Mouse (Mus musculus) heart, embryonic 14.5 days (tissue): Measurements from ENCODE around the gene Def8. TPM values are rescaled to one million over a fixed set of nuclear protein-coding genes. Genes with fewer than 3 reads are reported as not detected.
"Not testable (repeated sequence)": the region's sequence is repeated elsewhere in the genome, so short reads cannot be mapped to it uniquely, and the experiment has no call there.

Source experiments
- ATAC-seq: fragments of 200-750 bp; cut with Nextera tagmentation; 2 replicates; pipeline ENCODE4 v1.8.0; 2017; ENCODE audit warnings: low read depth, moderate TSS enrichment; ENCODE audit not compliant: insufficient number of reproducible peaks, insufficient read depth, low FRiP score
- H3K27ac ChIP-seq, 2 experiments: fragments of 200-500 bp in 1 of 2; fragments of 300-500 bp in 1 of 2; sonication (generic) in 1 of 2; replicated peaks in 1 of 2; 2 replicates each; pipeline ENCODE4 v1.5.1; 2012 to 2014; ENCODE audit warnings: low read depth in 2 of 2, low read length in 2 of 2, control low read depth in 1 of 2, mild to moderate bottlenecking in 1 of 2, mixed read lengths in 1 of 2; ENCODE audit not compliant: control insufficient read depth in 1 of 2, insufficient read depth in 1 of 2
- H3K27me3 ChIP-seq: fragments of 300-500 bp; sonication (generic); 2 replicates; pipeline ENCODE4 v1.6.1; 2014; ENCODE audit warnings: mild to moderate bottlenecking, low read length, control low read depth; ENCODE audit not compliant: control insufficient read depth, insufficient read depth
- H3K36me3 ChIP-seq: fragments of 300-500 bp; sonication (generic); 2 replicates; pipeline ENCODE4 v1.6.1; 2014; ENCODE audit warnings: mild to moderate bottlenecking, control low read depth, low read length, mixed read lengths; ENCODE audit not compliant: control insufficient read depth, insufficient read depth
- H3K4me1 ChIP-seq, 2 experiments: fragments of 200-500 bp in 1 of 2; fragments of 300-500 bp in 1 of 2; sonication (generic) in 1 of 2; 2 replicates each; pipeline ENCODE4 v1.6.1; 2012 to 2014; ENCODE audit warnings: low read length in 2 of 2, control low read depth in 1 of 2, mixed read lengths in 1 of 2; ENCODE audit not compliant: control insufficient read depth in 2 of 2, insufficient read depth in 2 of 2
- H3K4me2 ChIP-seq: fragments of 300-500 bp; sonication (generic); 2 replicates; pipeline ENCODE4 v1.6.1; 2014; ENCODE audit warnings: mild to moderate bottlenecking, low read length
- H3K4me3 ChIP-seq, 2 experiments: fragments of 200-500 bp in 1 of 2; fragments of 300-500 bp in 1 of 2; sonication (generic) in 1 of 2; 2 replicates each; pipeline ENCODE4 v1.5.1; 2012 to 2014; ENCODE audit warnings: low read length in 2 of 2, mild to moderate bottlenecking in 2 of 2, control low read depth in 1 of 2, low read depth in 1 of 2, moderate library complexity in 1 of 2; ENCODE audit not compliant: control insufficient read depth in 1 of 2, insufficient read depth in 1 of 2
- H3K9ac ChIP-seq: fragments of 300-500 bp; sonication (generic); 2 replicates; pipeline ENCODE4 v1.6.1; 2014; ENCODE audit warnings: mild to moderate bottlenecking, low read length
- H3K9me3 ChIP-seq: fragments of 300-500 bp; sonication (generic); 2 replicates; pipeline ENCODE4 v1.6.1; 2016; ENCODE audit warnings: low read length, control low read depth; ENCODE audit not compliant: control insufficient read depth
- WGBS: fragments of 180-500 bp; shearing (Covaris S2); extraction: QIAGEN DNeasy Blood & Tissue Kit; methylation state at CpG from one replicate; pipeline ENCODE4 v1.1.7; 2014; 5-methylcytosine and 5-hydroxymethylcytosine counted together
- polyA plus RNA-seq: library from polyadenylated mRNA; unstranded; fragments of >200 nt; fragmentation: Nextera tagmentation; extraction: Ambion mirVana; gene quantifications from 2 replicates; pipeline ENCODE4 v1.2.1, GENCODE M21; 2014

The Def8 gene
- polyA plus RNA-seq, 1 experiment from 2014 or later = 31.7 TPM

DNA sequence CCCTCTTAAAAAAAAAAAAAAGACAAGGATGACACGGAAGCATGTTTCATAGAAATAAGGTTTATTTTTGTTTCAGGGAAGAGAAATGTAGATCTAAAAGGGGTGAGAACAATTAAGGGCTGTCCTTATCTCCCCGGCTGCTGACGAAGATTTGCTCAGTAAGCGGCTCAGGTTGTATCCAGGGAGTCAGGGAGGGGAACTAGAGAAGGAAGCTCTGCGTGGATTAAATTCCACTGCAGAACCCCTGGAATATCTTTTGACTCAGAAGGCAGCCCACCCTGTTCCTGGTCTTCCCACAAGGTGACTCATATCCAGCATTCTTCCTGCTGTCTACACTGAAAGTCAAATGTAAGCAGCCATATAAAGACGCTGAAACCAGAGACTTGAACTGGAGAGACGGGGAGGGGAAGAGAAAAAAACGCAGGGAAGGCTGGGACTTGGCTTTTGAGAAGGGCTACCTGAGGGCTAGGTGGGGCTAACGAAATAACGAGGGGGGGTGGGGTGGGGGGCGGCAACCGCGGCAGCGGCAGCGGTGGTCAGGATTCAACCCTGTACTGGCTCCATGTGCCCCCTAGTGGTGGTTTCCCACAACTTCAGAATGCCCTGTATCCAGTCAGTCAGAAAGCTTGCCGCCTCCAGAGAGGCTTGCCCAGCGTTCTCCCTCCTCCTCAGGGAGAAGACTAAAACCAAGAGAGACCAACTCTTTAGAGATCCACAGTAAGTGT lies 1.1 kb upstream of the Def8 start:
- no peaks in the 10 kb centered on the region for H3K36me3 ChIP-seq
- no peak overlapping the region for H3K27ac ChIP-seq
- ATAC-seq = no peak
- 4% methylated on average over 17 of the region's 17 CpGs for WGBS
- H3K9me3 ChIP-seq = peaks cover 10% of the 10 kb centered on the region
- peak overlapping the region; percentile 46 for H3K9ac ChIP-seq
- peak overlapping the region; percentile 65 for H3K4me2 ChIP-seq
- H3K27me3 ChIP-seq = no peaks in the 10 kb centered on the region
- H3K4me1 ChIP-seq = peaks cover 0 to 7% of the 10 kb centered on the region in 2 experiments; a peak in 1 of 4 replicates
- H3K4me3 ChIP-seq = peak overlapping the region; percentile 24 to 35

DNA sequence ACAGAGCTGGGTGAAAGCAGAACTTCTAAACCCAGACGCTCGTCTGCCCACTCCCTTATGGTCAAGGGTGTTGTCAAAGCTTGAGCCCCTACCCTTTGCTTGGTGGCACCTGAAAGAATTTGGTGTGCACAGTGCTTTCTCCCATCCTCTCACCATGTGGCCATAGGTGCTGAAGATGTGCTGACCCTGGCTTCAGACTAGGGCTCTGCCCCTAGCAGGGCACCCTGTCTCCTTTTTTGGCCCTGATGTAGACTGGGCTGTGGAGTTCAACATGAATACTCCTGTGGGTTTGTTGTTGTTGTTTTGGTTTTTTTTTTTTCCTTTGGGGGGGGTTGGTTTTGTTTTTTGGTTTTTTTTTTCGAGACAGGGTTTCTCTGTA lies 557 bp upstream of the Def8 start:
- peak overlapping the region; percentile 65 for H3K4me2 ChIP-seq
- no peak for ATAC-seq
- H3K9ac ChIP-seq = no peak overlapping the region
- peaks cover 0 to 7% of the 10 kb centered on the region in 2 experiments; a peak in 1 of 4 replicates for H3K4me1 ChIP-seq
- no peaks in the 10 kb centered on the region for H3K36me3 ChIP-seq
- no peak overlapping the region for H3K4me3 ChIP-seq
- H3K27me3 ChIP-seq = no peaks in the 10 kb centered on the region
- no peak overlapping the region for H3K27ac ChIP-seq
- WGBS = 4% methylated on average over 3 of the region's 3 CpGs
- peaks cover 15% of the 10 kb centered on the region for H3K9me3 ChIP-seq

DNA sequence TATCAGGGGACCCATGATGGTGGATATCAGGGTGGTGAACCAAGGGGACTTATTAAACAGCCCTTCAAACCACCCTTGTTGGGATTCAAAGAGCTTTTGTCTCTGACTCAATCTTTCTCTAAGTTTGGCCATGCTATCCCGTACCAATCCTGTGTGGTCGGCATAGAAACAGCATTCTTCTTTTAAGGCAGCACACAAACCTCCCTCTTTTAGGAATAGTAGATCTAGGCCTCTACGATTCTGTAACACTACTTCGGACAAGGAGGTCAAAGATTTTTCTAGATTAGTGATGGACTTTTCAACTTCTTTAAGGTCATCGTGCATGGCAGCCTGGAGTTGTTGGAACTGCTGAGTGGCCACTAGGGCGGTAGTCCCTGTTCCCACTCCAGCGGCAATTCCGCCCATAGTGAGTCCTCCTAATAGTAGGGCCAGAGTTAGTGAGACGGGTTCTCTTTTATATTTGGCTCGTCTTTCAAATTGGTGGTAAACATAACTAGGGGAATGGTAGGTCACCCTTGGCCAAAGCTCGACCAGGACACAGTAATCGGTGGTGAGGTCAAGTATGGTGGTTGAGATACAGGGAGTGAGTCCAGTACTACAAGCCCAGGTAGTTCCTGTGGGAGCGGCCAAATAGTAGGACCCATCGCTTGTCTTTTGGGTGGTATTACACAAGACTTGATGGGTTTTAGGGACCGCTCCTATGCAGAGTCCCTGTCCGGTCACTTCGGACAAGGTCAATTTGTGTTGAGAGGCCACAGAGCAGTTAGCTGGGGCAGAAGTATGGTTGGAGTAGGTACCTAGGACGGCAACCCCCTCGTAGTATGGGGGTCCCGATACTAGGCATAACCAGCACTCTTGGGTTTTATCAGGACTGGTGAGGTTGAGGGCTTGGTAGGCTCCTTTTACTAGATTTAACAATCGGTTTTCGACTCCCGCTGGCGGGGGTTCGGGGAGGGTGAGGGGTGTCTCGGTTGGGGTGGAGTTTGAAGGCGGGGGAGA lies 3.5 kb downstream of the Def8 start:
- no peaks in the 10 kb centered on the region for H3K36me3 ChIP-seq
- no peak overlapping the region for H3K27ac ChIP-seq
- no peak overlapping the region for H3K9ac ChIP-seq
- peaks cover 45% of the 10 kb centered on the region for H3K9me3 ChIP-seq
- H3K4me3 ChIP-seq = no peak overlapping the region
- H3K27me3 ChIP-seq = no peaks in the 10 kb centered on the region
- H3K4me1 ChIP-seq = peaks cover 0 to 7% of the 10 kb centered on the region in 2 experiments; a peak in 1 of 4 replicates
- no peak overlapping the region for H3K4me2 ChIP-seq
- ATAC-seq = no peak
- WGBS = 93% methylated on average over 27 of the region's 27 CpGs

DNA sequence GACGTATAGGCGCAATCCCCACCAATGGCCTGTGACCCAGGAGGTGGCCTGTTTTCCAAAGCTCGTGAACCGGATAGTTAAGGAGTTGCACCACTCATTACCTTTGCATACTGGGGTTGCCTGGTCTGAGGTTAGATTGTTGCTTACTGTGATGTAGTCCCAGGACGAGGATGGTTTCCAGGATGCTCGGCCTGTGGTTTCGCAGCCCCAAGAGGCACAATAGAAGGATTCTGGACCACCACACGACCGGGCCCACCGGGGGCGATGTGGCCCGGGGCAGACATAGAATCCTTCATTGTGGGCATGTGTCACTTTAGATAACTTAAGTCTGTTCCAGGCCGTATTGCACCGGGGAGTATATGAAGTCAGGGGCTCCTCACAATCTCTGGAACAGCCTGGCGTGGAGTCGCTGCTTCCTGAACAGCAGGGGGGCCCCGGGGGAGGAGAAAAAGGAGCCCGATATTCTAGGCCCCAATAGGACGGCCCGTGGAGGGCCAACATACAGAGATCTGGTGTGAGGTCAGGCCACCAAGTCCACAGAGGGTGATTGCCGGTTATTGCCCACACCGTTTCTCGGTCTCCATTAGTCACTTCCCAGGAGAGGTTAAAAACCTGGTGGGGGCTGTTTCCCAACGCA lies 4.4 kb downstream of the Def8 start:
- ATAC-seq = no peak
- 93% methylated on average over 24 of the region's 24 CpGs for WGBS

GRCm38 (mm10) chr8:123428343-123428893 lies 5.1 kb downstream of the Def8 start:
- no peaks in the 10 kb centered on the region for H3K27me3 ChIP-seq
- H3K9ac ChIP-seq = no peak overlapping the region
- peaks cover 57% of the 10 kb centered on the region for H3K9me3 ChIP-seq
- no peaks in the 10 kb centered on the region for H3K36me3 ChIP-seq
- H3K27ac ChIP-seq = no peak overlapping the region
- no peak overlapping the region for H3K4me3 ChIP-seq
- no peak overlapping the region for H3K4me2 ChIP-seq
- ATAC-seq = no peak
- 95% methylated on average over 29 of the region's 29 CpGs for WGBS
- H3K4me1 ChIP-seq = no peaks in the 10 kb centered on the region

More for the DNA sequence above, 4.4 kb downstream of the Def8 start:
- H3K4me3 ChIP-seq = no peak overlapping the region
- H3K36me3 ChIP-seq = no peaks in the 10 kb centered on the region
- H3K27ac ChIP-seq = no peak overlapping the region
- no peaks in the 10 kb centered on the region for H3K4me1 ChIP-seq
- peaks cover 53% of the 10 kb centered on the region for H3K9me3 ChIP-seq
- H3K4me2 ChIP-seq = no peak overlapping the region
- no peaks in the 10 kb centered on the region for H3K27me3 ChIP-seq
- no peak overlapping the region for H3K9ac ChIP-seq

- H3K27me3 ChIP-seq = no peaks in the 10 kb centered on the region
- H3K9ac ChIP-seq = no peak overlapping the region
- H3K27ac ChIP-seq = no peak overlapping the region
- WGBS = 89% methylated on average over 23 of the region's 23 CpGs
- H3K4me3 ChIP-seq = no peak overlapping the region
- no peaks in the 10 kb centered on the region for H3K4me1 ChIP-seq
- H3K9me3 ChIP-seq = peaks cover 57% of the 10 kb centered on the region
- no peak for ATAC-seq
- no peak overlapping the region for H3K4me2 ChIP-seq
- H3K36me3 ChIP-seq = no peaks in the 10 kb centered on the region
Measured at GRCm38 (mm10) chr8:123428939-123429721, 5.8 kb downstream of the Def8 start.

DNA sequence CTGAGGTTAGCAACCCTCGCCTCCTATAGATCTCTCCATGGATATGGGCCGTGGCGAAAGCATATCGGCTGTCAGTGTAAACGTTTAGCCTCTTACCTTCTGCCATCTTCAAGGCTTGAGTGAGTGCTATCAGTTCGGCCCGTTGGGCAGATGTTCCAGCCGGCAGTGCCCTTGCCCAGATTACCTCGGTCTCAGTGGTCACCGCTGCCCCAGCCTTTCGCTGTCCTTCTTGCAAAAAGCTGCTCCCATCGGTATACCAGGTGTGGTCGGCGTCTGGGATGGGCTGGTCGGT lies 6.3 kb downstream of the Def8 start:
- H3K4me2 ChIP-seq, H3K27ac ChIP-seq, H3K9ac ChIP-seq, H3K36me3 ChIP-seq, ATAC-seq, H3K27me3 ChIP-seq, H3K4me3 ChIP-seq, H3K4me1 ChIP-seq: not testable (repeated sequence)
- 93% methylated on average over 15 of the region's 15 CpGs for WGBS
- peaks cover 60% of the 10 kb centered on the region for H3K9me3 ChIP-seq
